Mouse (Mus musculus) heart, adult 11 months (tissue): ENCODE measurements at regions not wholly inside any gene's neighbourhood (a gene's known extent, or its start where the extent isn't known, plus 50 kb on each side); places are given as distances from the start of the nearest gene placed in this dataset.
A peak's percentile ranks its signal among the peaks of the same experiment; 100 is the strongest.
"Not testable (repeated sequence)": the region's sequence is repeated elsewhere in the genome, so short reads cannot be mapped to it uniquely, and the experiment has no call there.

Experiments
- DNase-seq: peaks from one replicate; pipeline ENCODE4 v3.0.0; 2022

- peak; percentile 25 for DNase-seq
Observed at GRCm38 (mm10) chr9:113162897-113163874, 544.9 kb downstream of the Pdcd6ip start.

DNA sequence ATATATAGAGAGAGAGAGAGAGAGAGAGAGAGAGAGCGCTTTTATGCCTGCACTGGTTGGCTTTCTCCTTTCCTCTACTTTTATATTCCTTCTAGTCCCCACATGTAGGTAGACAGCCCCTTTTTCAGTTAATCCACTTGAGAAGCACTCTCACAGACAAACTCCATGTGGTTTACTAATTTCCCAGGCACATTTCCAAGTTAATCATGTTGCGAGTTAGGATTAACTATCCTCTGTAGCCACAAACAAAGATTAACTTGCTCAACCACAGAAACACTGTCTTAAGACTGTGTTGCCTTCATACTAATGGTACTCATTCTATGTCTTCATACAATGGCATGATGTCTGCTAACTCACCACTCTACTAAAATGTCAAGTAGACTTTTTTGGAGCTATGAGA lies 548.0 kb downstream of the Pdcd6ip start:
- no peak for DNase-seq

GRCm38 (mm10) chr9:113158080-113158479 lies 550.0 kb downstream of the Pdcd6ip start:
- peak; percentile 37 for DNase-seq

- peak; percentile 71 for DNase-seq
Observed at GRCm38 (mm10) chr9:113157474-113158076, 550.5 kb downstream of the Pdcd6ip start.

DNA sequence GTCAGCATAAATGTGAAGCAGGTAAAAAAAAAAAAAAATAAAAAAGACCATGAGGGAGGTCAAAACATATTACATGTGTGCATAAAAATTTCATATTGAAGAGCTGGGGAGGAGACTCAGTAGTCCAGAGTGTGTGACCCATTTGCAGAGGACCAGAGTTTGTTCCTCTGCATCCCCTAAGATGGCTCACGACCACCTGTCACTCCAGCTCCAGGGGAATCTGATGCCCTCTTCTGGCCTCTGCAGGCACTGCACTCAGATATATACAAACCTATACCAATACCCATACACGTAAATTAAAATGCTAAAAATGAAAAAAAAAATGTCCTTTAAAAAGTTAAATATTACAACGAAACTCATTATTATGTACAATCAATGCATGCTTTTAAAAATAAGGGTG lies 551.4 kb downstream of the Pdcd6ip start:
- peak; percentile 12 for DNase-seq

DNA sequence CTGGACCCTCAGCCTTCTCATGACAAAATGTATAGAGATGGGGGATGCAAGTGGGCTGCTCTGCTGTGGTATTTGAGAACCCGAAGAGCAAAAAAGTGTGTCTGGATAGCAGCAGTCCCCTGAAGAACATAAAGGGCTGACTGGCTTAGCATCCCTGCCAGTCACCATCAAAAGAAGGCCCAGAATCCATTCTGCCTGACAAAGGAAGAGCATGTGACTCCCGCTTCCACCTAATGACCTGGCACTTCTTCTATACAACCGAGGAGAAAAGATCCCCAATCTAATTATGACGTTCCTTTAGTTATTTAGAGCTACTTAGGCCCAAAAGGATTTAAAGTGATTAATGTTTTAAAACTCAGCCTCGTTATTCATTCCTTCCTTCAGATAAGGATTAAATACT lies 559.0 kb downstream of the Pdcd6ip start:
- DNase-seq: peak; percentile 11

DNA sequence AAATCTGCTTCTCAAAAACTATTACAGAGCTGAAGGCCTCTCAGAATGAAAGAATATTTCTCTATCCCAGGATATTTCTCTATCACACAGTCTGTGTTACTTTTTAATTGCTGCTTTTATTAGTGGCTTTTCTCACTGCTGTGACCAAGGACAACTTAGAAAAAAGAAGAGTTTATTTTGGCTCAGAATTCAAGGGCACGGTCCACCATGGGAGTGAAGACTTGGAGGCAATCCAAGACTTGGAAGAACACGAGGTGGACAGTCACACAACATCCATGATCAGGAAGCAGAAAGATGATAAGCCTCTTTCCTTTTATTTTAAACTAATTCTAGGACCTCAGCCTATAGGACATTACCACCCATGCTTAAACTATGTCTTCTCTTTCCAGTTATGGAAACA lies 561.5 kb downstream of the Pdcd6ip start:
- no peak for DNase-seq

DNA sequence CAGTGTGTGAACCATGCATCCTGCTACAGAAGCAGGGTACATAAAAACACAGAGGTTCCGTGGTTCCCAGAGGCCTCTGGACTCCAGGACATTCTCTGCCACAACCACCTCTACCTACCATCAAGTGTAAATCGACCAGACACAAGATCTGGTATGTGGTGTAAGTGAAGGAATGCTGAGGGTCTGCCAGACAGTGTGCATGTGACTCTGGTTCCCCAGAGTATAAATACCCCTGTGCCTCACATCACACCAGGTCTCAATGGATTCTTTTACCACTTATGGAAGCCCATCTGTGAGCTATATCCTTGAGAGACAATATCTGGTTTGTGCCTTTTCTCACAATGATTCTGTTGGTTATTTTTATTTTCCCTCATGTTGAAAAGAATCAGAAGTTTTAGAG lies 563.0 kb downstream of the Pdcd6ip start:
- no peak for DNase-seq

DNA sequence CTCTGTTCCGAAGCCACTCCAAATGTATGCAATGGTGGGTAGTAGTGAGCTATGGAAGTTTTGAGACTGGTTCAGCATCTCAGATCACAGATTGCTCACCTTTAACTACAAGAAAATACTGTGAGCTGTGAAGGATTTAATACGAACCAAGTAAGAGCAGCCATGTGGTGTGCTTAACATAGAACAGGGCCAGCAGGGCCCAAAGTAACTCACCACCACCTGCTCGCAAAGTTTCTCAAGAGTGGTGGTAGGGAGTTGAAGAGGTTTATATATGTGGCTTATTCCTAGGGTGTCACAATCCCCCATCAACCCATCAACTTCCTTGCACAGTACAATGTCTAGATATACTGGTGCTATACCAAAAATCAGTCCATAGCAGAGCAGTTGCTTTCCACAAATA lies 573.4 kb downstream of the Pdcd6ip start:
- DNase-seq: peak; percentile 51

GRCm38 (mm10) chr9:113123004-113123692 lies 584.9 kb downstream of the Pdcd6ip start:
- DNase-seq: no peak

GRCm38 (mm10) chr9:113122253-113122749 lies 585.8 kb downstream of the Pdcd6ip start:
- DNase-seq: no peak

DNA sequence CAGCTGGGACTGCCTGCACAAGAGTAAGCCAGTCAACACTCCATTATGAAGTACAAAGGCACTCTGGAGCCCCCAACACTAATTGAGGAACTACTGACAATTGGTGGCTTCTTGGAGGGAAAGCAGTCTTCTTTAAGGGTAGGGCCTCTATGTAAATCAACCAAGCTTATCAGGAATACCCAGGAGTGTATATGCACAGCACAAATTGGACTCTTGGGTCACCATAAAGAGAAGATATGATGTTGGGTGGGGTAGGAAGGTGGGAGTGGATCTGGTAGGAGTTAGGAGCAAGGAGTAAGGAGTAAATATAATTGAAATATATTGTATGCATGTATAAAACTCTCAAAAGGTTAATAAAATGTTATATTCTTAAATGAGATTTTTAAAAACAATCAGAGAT lies 587.7 kb downstream of the Pdcd6ip start:
- no peak for DNase-seq

DNA sequence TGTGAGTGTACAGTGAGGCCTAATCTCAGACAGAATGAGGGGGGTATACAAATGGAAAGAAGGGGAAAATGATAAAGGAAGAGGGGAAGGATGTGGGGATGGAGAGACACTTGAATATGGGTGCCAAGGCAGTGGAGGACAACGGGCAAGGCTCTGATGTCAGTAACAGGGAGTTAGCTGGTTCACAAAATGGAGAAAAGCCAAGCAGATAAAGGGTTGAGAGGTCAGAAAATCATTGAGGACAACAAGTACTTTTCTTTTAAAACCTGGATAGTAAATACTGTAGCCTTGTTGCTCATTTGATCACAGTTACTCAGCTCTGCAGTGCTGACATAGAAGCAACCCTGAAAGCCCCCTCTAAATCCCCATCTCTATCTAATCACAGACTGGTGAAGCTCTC lies 588.3 kb downstream of the Pdcd6ip start:
- no peak for DNase-seq

DNA sequence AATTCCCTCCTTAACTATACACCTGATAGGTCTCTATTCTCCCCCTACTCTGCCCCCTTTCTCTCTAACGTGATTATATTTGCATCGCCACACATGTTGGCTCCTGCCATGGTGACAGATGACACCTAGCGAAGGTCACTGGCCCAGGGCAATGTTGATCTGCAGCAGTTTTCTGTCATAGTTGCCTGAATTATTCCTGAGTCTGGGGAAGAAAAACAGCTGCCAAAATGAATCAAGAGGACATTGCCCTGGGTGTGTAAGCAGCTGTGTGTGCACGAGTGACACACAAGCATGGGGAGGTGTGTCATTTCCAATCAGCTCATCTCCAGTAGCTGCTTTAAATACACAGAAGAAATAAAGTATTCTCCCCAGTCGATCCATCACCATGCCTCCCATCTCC lies 592.5 kb downstream of the Pdcd6ip start:
- no peak for DNase-seq

GRCm38 (mm10) chr9:113112753-113113152 lies 595.3 kb downstream of the Pdcd6ip start:
- DNase-seq: no peak

DNA sequence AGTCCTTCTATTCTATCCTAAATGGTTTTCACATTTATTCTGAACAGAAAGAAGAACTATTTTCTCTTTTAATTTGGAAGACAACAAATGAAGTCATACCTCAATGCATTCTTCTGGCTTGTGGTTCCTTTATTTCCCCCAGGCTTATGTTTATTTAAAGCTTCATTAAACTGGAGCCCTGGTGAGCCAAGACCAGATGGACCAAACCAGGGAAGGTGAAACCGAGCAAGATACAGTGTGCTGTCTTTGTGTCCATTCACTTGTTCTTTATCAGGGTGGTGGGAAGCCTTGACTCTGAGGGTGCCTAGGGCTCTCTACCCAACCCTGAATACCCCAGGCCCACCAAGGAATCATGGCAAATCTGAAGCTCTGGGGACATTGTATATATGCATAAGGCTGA lies 606.3 kb downstream of the Pdcd6ip start:
- no peak for DNase-seq

GRCm38 (mm10) chr9:113100641-113101040 lies 607.4 kb downstream of the Pdcd6ip start:
- DNase-seq: no peak

- DNase-seq: not testable (repeated sequence)
Observed at GRCm38 (mm10) chr9:113095421-113095820, 612.6 kb downstream of the Pdcd6ip start.

DNA sequence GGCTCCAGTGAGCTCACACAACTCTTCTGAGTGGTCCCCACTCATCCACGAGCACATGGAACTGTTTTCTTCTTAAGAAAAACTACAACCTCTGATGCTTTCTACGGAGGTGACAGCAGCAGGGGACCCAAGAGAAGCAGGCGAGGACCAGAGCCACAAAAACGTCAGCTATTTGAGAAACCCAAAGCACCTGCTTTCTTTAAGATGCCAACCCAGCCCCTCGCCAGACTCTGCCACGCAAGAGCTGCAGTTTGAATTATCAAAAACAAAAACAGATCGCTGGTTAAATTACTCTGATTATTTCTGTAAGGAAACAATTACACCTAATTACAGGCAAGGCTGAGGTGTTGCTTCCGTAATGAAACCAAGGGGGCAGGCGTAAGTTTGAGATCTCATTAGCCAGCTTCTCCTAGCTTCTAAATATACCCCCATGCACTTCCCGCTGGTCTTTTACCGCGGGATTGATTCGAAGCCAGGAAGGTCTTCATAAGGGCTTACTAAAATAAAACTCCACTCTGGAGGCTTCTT lies 614.1 kb downstream of the Pdcd6ip start:
- no peak for DNase-seq

GRCm38 (mm10) chr9:113091881-113092280 lies 616.2 kb downstream of the Pdcd6ip start:
- no peak for DNase-seq

DNA sequence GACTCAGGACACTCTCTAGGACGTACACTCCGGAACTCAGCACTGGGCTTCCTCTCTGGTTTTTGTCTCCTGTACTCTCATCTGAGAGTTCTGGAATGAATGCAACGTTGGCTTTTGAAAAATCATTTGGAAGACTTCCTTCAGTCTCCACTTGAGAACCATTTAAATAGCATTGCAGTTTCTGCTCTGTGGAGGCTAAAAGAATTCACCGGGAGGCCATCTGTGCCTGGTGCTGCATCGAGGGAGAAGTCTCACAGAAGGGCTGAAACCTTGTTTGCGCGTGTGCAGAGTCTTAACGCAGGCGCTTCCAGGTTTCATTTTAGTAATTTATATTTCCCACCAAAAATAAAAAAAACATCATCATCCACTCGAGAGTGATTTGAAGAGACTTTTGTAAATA lies 620.3 kb downstream of the Pdcd6ip start:
- no peak for DNase-seq

DNA sequence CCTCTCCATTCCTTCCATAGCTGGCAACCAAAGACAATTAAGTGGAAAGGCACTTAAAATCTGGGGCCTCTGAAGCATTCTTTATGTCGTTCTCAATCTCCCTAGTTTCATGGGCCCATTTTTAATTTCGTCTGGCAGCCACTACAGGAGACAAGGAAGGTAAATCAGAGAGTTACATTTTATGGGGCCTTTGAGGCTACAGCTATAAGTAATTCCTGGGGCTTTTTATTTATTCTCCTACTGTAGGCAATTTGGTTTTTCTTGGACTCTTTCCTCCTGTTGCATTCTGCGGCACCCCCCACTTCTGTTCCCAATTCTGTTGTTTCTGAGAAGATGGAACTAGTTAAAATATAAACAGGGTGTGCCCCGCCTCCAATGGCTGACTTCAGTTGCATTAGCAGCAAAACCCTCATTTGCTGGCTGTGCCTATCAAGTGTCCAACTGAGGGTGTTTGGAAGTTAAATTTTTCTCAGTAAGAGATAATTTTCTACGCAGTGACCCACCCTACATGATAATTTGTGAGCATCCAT lies 622.7 kb downstream of the Pdcd6ip start:
- DNase-seq: no peak

DNA sequence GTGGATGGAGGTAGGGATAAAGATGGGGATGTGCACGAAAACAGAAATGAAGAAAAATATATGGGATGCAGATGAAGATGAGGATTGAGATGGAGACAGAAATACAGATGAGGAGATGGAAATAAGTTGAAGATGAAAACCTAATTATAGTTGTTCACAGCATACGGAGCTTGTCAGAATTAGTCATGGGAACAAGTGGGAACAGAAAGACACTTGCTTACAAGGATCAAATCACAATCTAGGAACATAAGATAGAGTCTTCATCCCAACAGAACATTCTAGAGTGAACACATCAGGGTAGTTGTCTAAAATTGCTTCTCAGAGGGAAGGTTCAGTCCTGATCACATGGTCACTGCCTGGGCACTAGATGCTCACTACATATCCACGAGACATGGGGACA lies 633.2 kb downstream of the Pdcd6ip start:
- no peak for DNase-seq
